Mouse (Mus musculus): ENCODE data around the gene Vps16. TPM values are rescaled to one million over a fixed set of nuclear protein-coding genes. Genes with fewer than 3 reads are reported as not detected.
A peak's percentile ranks its signal among the peaks of the same experiment; 100 is the strongest.

Gene Vps16
- polyA plus RNA-seq, 1 experiment from 2014 or later: 105 TPM

- no peak overlapping the region for H3K9ac ChIP-seq (ENCODE audit: low read depth, low read length)
- H3K27ac ChIP-seq (ENCODE audit: low read depth, low read length): no peak overlapping the region
- WGBS: 23% methylated on average over 4 of the region's 4 CpGs
- no peak overlapping the region for H3K4me2 ChIP-seq (ENCODE audit: low read length)
- no peaks in the 10 kb centered on the region for H3K9me3 ChIP-seq (ENCODE audit: control insufficient read depth, low read length)
- H3K36me3 ChIP-seq (ENCODE audit: control insufficient read depth, insufficient read depth, low read length): peaks cover 4% of the 10 kb centered on the region
- no peak overlapping the region for H3K4me3 ChIP-seq (ENCODE audit: low read length)
- peak; percentile 67 for ATAC-seq
- no peaks in the 10 kb centered on the region for H3K27me3 ChIP-seq (replicated peaks; ENCODE audit: control insufficient read depth, insufficient read depth, low read length)
- no peaks in the 10 kb centered on the region for H3K4me1 ChIP-seq (ENCODE audit: control insufficient read depth, insufficient read depth, low read depth, low read length)
Observed at GRCm38 (mm10) chr2:130433152-130433551, 9.0 kb downstream of the Vps16 start.

- Histone ChIP-seq H3K4me1 (ENCODE audit: control insufficient read depth, insufficient read depth, low read depth, low read length) (no peaks in the 10 kb centered on the region), H3K9ac (ENCODE audit: low read depth, low read length) (no peak overlapping the region), H3K4me3 (ENCODE audit: low read length) (no peak overlapping the region), H3K27ac (ENCODE audit: low read depth, low read length) (no peak overlapping the region), H3K27me3 (replicated peaks; ENCODE audit: control insufficient read depth, insufficient read depth, low read length) (no peaks in the 10 kb centered on the region), H3K9me3 (ENCODE audit: control insufficient read depth, low read length) (no peaks in the 10 kb centered on the region), H3K4me2 (ENCODE audit: low read length) (no peak overlapping the region), H3K36me3 (ENCODE audit: control insufficient read depth, insufficient read depth, low read length) (peaks cover 29% of the 10 kb centered on the region)
- 94% methylated on average over 1 of the region's 1 CpGs for WGBS
- no peak for ATAC-seq
Observed at GRCm38 (mm10) chr2:130436769-130437168, 12.6 kb downstream of the Vps16 start.

- no peak for ATAC-seq
- peaks cover 37% of the 10 kb centered on the region for H3K36me3 ChIP-seq (ENCODE audit: control insufficient read depth, insufficient read depth, low read length)
Observed at GRCm38 (mm10) chr2:130438861-130439260, 14.7 kb downstream of the Vps16 start.

GRCm38 (mm10) chr2:130439840-130440480, 15.8 kb downstream of the Vps16 start:
- ATAC-seq: no peak
- Histone ChIP-seq H3K4me3 (ENCODE audit: low read length) (no peak overlapping the region), H3K9ac (ENCODE audit: low read depth, low read length) (no peak overlapping the region), H3K27ac (ENCODE audit: low read depth, low read length) (no peak overlapping the region), H3K27me3 (replicated peaks; ENCODE audit: control insufficient read depth, insufficient read depth, low read length) (no peaks in the 10 kb centered on the region), H3K9me3 (ENCODE audit: control insufficient read depth, low read length) (no peaks in the 10 kb centered on the region), H3K4me2 (ENCODE audit: low read length) (no peak overlapping the region), H3K4me1 (ENCODE audit: control insufficient read depth, insufficient read depth, low read depth, low read length) (no peaks in the 10 kb centered on the region), H3K36me3 (ENCODE audit: control insufficient read depth, insufficient read depth, low read length) (peaks cover 41% of the 10 kb centered on the region)
- 93% methylated on average over 4 of the region's 4 CpGs for WGBS

More at GRCm38 (mm10) chr2:130438861-130439260, 14.7 kb downstream of the Vps16 start:
- Histone ChIP-seq H3K9ac (ENCODE audit: low read depth, low read length) (no peak overlapping the region), H3K4me1 (ENCODE audit: control insufficient read depth, insufficient read depth, low read depth, low read length) (no peaks in the 10 kb centered on the region), H3K27ac (ENCODE audit: low read depth, low read length) (no peak overlapping the region), H3K4me2 (ENCODE audit: low read length) (no peak overlapping the region), H3K9me3 (ENCODE audit: control insufficient read depth, low read length) (no peaks in the 10 kb centered on the region), H3K27me3 (replicated peaks; ENCODE audit: control insufficient read depth, insufficient read depth, low read length) (no peaks in the 10 kb centered on the region), H3K4me3 (ENCODE audit: low read length) (no peak overlapping the region)
- 92% methylated on average over 3 of the region's 3 CpGs for WGBS

DNA sequence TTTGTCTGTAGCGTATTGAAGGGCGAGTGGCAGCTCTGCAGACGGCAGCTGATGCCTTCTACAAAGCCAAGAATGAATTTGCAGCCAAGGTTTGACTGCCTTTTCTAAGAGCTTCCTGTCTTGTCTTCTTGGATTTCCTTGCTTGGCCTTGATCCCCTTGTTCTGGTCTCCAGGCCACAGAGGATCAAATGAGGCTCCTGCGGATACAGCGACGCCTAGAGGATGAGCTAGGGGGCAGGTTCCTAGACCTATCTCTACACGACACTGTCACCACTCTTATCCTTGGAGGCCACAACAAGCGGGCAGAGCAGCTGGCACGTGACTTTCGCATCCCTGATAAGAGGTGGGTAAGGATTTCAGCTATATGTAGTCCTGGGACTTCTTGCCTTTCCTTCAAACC, 18.0 kb downstream of the Vps16 start:
- H3K4me3 ChIP-seq (ENCODE audit: low read length): no peak overlapping the region
- H3K4me1 ChIP-seq (ENCODE audit: control insufficient read depth, insufficient read depth, low read depth, low read length): no peaks in the 10 kb centered on the region
- no peak for ATAC-seq
- 83% methylated on average over 10 of the region's 10 CpGs for WGBS
- no peak overlapping the region for H3K9ac ChIP-seq (ENCODE audit: low read depth, low read length)
- no peak overlapping the region for H3K4me2 ChIP-seq (ENCODE audit: low read length)
- H3K36me3 ChIP-seq (ENCODE audit: control insufficient read depth, insufficient read depth, low read length): peaks cover 41% of the 10 kb centered on the region
- no peaks in the 10 kb centered on the region for H3K27me3 ChIP-seq (replicated peaks; ENCODE audit: control insufficient read depth, insufficient read depth, low read length)
- no peak overlapping the region for H3K27ac ChIP-seq (ENCODE audit: low read depth, low read length)
- no peaks in the 10 kb centered on the region for H3K9me3 ChIP-seq (ENCODE audit: control insufficient read depth, low read length)

GRCm38 (mm10) chr2:130448449-130448848, 24.3 kb downstream of the Vps16 start:
- H3K27ac ChIP-seq (ENCODE audit: low read depth, low read length): no peak overlapping the region
- peaks cover 20% of the 10 kb centered on the region for H3K4me1 ChIP-seq (ENCODE audit: control insufficient read depth, insufficient read depth, low read depth, low read length)
- no peak overlapping the region for H3K9ac ChIP-seq (ENCODE audit: low read depth, low read length)
- no peak overlapping the region for H3K4me3 ChIP-seq (ENCODE audit: low read length)
- ATAC-seq: no peak
- H3K9me3 ChIP-seq (ENCODE audit: control insufficient read depth, low read length): no peaks in the 10 kb centered on the region
- no peak overlapping the region for H3K4me2 ChIP-seq (ENCODE audit: low read length)
- H3K27me3 ChIP-seq (replicated peaks; ENCODE audit: control insufficient read depth, insufficient read depth, low read length): no peaks in the 10 kb centered on the region
- peaks cover 7% of the 10 kb centered on the region for H3K36me3 ChIP-seq (ENCODE audit: control insufficient read depth, insufficient read depth, low read length)

DNA sequence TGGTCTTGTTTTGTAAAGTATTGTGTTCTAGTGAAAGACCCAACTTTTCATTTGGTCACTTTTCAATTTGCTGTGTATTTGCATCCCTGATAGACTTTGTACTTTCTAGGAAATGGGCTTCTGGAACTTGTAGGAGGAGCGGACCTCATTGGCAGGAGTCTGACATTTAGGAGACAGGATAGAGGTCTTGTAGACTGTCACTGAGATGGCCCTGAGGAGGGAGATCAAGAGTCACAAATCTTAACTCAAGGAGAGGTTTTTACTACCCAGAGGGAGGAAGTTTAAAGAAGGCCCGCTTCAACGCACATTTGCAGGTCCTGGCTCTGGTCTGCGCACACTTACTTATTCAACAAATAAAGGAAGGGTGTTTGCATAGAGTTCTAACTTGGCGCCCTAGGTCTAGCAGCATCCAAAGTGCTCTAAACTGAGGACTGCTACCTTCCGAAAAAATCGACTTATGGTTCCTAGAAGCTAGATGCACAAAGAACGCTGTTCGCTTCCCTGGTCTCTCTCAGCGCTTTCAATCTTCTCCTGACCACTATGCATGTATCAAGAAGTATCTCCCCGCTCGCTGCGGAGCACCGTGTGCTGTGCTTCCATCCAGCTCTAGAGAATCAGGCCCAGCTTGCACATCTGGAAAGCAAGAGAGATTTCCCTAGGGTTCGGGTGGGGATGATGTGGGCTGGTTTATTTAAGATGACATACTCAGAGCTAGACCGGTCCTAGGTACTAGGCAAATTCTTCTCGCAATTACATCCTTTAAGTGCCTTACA, 25.1 kb downstream of the Vps16 start:
- H3K27ac ChIP-seq (ENCODE audit: low read depth, low read length): peak overlapping the region; percentile 91
- WGBS: 8% methylated on average over 17 of the region's 17 CpGs
- H3K4me3 ChIP-seq (ENCODE audit: low read length): peak overlapping the region; percentile 96
- no peaks in the 10 kb centered on the region for H3K9me3 ChIP-seq (ENCODE audit: control insufficient read depth, low read length)
- peak overlapping the region; percentile 97 for H3K9ac ChIP-seq (ENCODE audit: low read depth, low read length)
- peaks cover 23% of the 10 kb centered on the region for H3K4me1 ChIP-seq (ENCODE audit: control insufficient read depth, insufficient read depth, low read depth, low read length)
- peak; percentile 22 for ATAC-seq
- peak overlapping the region; percentile 82 for H3K4me2 ChIP-seq (ENCODE audit: low read length)
- no peaks in the 10 kb centered on the region for H3K27me3 ChIP-seq (replicated peaks; ENCODE audit: control insufficient read depth, insufficient read depth, low read length)
- H3K36me3 ChIP-seq (ENCODE audit: control insufficient read depth, insufficient read depth, low read length): 0 out of 2 replicates have a peak, but pooled peaks cover 2% of the 10 kb centered on the region

DNA sequence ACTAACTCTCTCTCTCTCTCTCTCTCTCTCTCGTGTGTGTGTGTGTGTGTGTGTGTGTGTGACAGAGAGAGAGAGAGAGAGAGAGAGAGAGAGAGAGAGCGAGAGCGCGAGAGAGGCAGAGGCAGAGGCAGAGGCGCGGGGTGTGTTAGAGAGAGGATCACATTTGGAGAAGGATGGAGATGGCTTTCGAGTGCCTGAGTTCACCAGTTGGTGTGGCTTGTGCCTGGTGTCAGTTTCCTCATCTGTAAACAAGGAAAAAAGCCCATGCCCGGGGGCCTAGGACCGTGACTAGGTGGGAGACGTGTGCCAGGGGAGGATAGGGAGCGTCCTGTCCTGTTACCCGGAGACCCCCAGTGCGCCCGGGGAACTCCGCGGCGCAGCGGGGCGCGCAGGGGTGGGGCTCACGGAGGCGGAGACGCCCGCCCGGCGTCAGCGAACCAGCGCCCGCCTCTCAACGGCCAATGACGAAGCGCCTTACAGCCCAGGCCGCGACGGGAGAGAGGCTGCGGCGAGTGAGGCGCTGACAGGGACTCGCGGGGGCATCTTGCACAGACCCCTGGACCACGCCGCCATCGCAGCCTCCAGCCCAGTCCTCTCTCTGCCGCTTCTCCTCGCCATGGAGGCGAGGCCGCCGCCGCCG, 25.8 kb downstream of the Vps16 start, which contains the start of gene Ptpra:
Gene Ptpra, plus strand, starts transcription at position 485 of the 640 bp plus-strand sequence.
- H3K4me1 ChIP-seq (ENCODE audit: control insufficient read depth, insufficient read depth, low read depth, low read length): peaks cover 27% of the 10 kb centered on the region
- no peaks in the 10 kb centered on the region for H3K36me3 ChIP-seq (ENCODE audit: control insufficient read depth, insufficient read depth, low read length)
- peak within 1 kb of the TSS; percentile 82 for H3K4me2 ChIP-seq (ENCODE audit: low read length)
- H3K9ac ChIP-seq (ENCODE audit: low read depth, low read length): peak within 1 kb of the TSS; percentile 97
- no peaks in the 10 kb centered on the region for H3K9me3 ChIP-seq (ENCODE audit: control insufficient read depth, low read length)
- H3K4me3 ChIP-seq (ENCODE audit: low read length): peak within 1 kb of the TSS; percentile 96
- under 1% methylated on average over 40 of the region's 50 CpGs for WGBS
- peak within 1 kb of the TSS; percentile 91 for H3K27ac ChIP-seq (ENCODE audit: low read depth, low read length)
- peak; percentile 98 for ATAC-seq
- no peaks in the 10 kb centered on the region for H3K27me3 ChIP-seq (replicated peaks; ENCODE audit: control insufficient read depth, insufficient read depth, low read length)

GRCm38 (mm10) chr2:130450434-130450796, 26.3 kb downstream of the Vps16 start:
- ATAC-seq: peak; percentile 87
- Histone ChIP-seq H3K4me1 (ENCODE audit: control insufficient read depth, insufficient read depth, low read depth, low read length) (peaks cover 27% of the 10 kb centered on the region), H3K27me3 (replicated peaks; ENCODE audit: control insufficient read depth, insufficient read depth, low read length) (no peaks in the 10 kb centered on the region), H3K9me3 (ENCODE audit: control insufficient read depth, low read length) (no peaks in the 10 kb centered on the region), H3K27ac (ENCODE audit: low read depth, low read length) (peak overlapping the region; percentile 91), H3K4me2 (ENCODE audit: low read length) (peak overlapping the region; percentile 82), H3K36me3 (ENCODE audit: control insufficient read depth, insufficient read depth, low read length) (no peaks in the 10 kb centered on the region), H3K9ac (ENCODE audit: low read depth, low read length) (peak overlapping the region; percentile 97), H3K4me3 (ENCODE audit: low read length) (peak overlapping the region; percentile 96)
- WGBS: under 1% methylated on average over 25 of the region's 47 CpGs
